Mouse (Mus musculus): ENCODE results near the gene Eps15.

DNA sequence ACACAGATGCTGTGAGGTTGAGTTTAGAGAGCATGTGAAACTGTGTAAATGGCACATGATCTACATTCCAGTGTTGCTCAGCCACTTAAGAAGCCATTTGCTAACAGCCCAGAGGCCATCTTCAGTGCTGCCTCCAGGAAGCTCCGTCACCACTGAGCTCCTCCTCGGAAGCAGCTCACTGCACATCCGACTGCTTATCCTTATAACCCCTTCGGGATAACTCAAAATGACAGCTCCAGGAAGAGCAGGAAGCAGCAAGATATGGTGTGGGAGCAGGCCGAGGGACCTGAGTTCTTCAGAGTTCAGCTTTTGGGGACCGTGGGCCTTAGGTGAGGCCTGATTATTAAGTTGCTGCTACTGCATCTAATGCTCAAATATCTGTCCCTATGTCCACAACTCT is 18.0 kb upstream of the Eps15 start:
- TF ChIP-seq GATA1 (IDR thresholded peaks at IDR 0.05; ENCODE audit: borderline replicate concordance, low read length) (no peak), FLI1 (IDR thresholded peaks at IDR 0.05; ENCODE audit: low read length) (no peak)
